Mouse (Mus musculus): Measurements from ENCODE around the gene Inhbe.
A peak's percentile ranks its signal among the peaks of the same experiment; 100 is the strongest.

Gene Inhbe

DNA sequence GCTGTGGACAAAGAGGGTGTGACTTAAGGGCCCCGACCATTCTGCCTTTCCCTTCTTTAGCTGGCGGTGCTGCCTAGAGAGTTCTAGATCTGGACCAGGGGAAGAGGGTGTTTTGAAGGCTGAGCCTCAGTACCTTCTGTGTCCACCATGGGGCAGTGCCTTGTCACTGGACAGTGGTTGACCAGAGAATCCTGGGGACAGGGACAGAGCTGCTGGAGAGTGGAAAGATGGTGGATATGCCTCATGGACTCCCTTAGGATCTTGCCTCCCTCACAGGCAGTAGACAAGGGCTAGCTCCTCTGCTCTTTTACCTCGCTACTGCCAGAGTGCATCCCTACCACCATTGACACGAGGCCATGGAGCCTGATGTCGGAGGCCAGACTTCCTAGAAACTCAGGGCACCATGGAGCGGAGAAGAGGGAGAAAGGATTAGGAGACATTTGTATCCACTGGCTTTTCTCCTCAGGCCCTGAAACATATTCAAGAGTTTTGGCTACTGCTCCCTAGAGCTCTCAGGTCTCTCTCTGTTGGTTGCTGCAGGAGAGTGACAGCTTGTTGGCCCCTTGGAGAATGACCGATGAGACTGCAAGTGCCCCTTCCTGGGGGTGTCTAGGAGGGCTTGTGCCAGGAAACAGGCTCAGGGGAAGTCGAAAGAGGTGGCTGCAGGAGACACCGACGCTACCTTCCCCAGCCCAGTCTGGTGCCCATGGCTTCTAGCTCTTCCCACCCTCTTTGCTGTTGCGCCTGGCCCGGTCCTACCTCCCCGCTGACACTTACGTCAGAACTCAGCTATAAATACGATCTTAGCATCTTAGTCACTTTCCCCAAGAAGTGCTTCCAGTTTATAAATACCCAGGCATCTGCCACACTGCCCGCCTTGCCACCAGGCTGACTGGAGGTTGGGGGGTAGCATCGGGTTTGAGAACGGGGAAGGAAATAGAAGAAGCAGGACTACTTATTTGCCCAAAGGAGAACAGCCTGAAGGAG lies at the start of gene Inhbe:
Inhbe (minus strand) TSS at position 503 of the 987 bp plus-strand sequence.
- peak; percentile 29 for DNase-seq (ENCODE audit: low read depth, low spot score)

- no peak for DNase-seq (ENCODE audit: low read depth, low spot score)
Measured at GRCm38 (mm10) chr10:127391774-127392173, 37.6 kb upstream of the Inhbe start.

DNA sequence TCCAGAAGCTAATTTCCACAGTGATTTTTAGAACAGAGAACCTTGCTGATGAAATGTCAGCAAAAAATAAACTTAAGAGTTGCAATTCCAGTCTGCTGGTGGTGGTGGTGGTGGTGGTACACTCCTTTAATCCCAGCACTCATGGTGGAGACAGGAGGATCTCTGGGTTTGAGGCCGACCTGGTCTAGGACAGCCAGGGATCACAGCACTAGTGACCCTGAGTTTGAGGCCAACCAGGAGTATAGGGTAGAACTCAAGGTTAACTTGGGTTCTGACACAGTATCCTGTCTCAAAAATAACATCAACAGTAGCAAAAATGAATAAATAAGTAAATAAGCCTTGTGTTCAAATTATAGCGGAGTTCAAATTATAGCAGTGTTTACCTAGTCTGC lies 27.5 kb upstream of the Inhbe start:
- no peak for DNase-seq (ENCODE audit: low read depth, low spot score)

DNA sequence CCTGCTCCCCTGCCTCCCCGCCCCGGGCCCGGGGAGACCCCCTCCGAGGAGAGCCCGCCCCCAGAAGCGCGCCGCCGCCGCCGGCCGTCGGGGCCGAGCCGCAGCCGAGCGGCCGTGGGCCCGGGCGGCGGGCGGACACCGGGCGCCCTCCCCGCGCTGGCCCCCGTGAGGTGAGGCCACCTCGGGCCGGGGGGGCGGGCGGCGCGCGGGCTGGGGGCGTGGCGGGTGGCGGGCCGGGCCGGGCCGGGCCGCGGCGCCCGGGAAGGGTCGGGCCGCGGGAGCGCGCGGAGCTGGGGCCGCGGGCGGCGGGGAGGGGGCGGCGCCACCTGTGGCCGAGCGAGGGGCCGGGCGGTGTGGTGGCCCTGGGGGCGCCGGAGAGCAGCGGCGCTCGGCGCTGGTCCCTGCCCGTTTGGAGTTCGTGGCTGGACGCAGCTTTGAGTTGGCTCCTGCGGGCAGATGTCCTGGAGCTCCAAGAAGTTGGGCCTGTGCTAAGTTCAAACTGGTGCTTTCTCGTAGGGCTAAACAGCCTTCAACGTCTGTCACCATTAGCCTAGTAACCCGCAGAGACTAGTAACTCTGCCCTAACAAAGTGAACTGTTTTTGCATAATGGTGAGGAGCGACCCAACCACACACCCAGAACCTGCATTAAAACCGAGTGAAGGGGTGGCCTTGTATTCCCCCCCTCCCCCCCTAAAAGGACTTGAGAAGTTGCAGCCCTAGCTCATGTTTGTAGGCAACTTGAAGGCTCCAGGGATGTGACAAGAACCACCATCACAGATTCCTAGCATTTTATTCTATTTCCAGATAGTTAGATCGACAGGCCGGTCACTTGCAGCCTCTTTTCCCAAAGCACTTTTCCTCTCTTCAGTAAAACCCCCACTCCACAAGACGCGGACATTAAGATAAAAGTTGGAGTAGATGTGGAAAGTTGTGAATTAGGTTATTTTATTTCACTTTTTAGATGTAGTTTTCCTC lies 26.8 kb upstream of the Inhbe start:
- DNase-seq (ENCODE audit: low read depth, low spot score): peak; percentile 59

- peak; percentile 82 for DNase-seq (ENCODE audit: low read depth, low spot score)
Measured at GRCm38 (mm10) chr10:127380251-127380691, 26.1 kb upstream of the Inhbe start, which contains the start of gene R3hdm2. Gene R3hdm2, plus strand, starts transcription at chr10:127380327.

- no peak for DNase-seq (ENCODE audit: low read depth, low spot score)
Measured at GRCm38 (mm10) chr10:127379654-127380053, 25.4 kb upstream of the Inhbe start.

DNA sequence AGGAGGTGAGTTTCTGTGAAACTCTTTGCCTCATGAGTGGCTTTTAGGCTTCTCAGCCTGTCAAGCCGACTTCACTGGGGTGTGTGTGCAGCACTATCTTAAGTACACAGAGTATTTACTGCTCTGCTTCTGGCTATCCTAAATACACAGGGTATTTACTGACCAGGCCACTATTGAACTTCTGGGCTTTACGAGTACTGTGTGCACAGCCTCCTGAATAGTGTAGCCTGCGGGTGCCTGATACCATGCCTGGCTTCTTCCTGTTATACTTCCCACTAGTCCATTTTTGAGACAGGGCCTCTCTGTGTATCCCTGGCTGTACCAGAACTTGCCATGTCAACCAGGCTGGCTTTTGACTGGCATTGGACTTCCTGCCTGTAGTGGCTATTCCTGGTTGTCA lies 23.5 kb upstream of the Inhbe start:
- no peak for DNase-seq (ENCODE audit: low read depth, low spot score)

DNA sequence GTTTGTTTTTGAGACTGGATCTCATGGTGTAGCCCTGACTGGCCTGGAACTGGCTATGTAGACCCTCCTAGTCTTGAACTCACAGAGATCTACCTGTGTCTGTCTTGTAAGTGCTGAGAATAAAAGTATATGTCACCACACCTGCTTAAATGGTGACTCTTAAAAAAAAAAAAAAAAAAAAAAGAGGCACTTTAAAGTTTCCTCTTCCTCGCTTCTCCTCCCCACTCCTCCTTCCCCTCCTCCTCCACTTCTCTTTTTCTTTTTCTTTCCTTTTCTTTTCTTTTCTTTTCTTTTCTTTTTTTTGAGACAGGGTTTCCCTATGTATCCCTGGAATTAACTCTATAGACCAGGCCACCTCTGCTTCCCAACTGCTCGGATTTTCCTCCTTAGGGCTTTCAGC lies 16.8 kb upstream of the Inhbe start:
- DNase-seq (ENCODE audit: low read depth, low spot score): no peak

DNA sequence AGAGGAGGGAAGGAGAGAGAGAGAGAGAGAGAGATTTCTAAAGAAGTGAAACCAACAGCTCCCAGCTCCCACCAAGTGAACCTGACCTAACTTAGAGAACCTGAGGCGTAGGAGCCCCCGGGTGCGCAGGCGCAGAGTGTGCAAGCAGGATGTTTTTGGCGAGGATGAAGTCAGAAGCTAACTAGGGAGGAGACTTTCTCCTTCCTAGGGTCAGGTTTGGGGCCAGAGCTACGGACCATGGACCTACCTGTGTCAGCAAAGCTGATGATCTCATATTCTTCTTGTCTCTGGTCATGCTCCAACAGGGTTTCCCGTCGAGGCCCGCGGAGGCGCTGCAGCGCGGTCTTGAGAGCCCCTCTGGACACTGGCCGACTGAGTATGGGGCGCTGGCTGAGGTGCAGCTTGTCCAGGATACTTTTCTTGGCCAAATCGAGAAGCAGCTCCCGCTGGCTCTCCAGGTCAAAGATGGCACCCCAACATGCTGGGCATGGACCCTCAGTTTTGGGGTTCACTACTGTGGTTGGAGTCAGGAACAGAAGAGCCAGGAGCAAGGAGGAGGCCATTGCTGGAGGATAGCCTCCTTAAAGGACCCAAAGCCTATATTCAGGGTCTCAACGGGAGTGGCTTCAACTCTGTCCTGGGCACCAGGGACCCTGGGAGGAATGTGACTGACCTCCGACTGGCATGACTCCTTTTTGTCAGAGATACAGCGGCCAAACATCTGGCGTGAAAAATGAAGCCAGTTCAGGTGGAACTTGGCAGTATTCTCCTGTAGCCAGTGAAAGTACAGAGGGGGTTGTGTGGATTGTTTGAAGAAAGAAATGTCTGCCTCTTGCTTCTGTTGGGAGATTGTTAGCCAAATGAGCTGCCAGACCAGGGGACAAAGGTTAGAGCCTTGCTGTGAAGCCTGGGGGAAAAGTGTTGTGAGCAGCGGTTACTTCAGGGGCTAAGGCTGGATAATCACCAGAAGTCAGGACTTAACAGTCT lies 15.9 kb upstream of the Inhbe start, which contains the start of gene Inhbc:
Inhbc (minus strand) TSS at position 598 of the 987 bp plus-strand sequence.
- no peak for DNase-seq (ENCODE audit: low read depth, low spot score)

GRCm38 (mm10) chr10:127368273-127368672 lies 14.1 kb upstream of the Inhbe start:
- no peak for DNase-seq (ENCODE audit: low read depth, low spot score)

- no peak for DNase-seq (ENCODE audit: low read depth, low spot score)
Measured at GRCm38 (mm10) chr10:127367116-127367515, 12.9 kb upstream of the Inhbe start.

- no peak for DNase-seq (ENCODE audit: low read depth, low spot score)
Measured at GRCm38 (mm10) chr10:127360714-127361113, 6.5 kb upstream of the Inhbe start.

GRCm38 (mm10) chr10:127355336-127355735 lies 1.1 kb upstream of the Inhbe start:
- no peak for DNase-seq (ENCODE audit: low read depth, low spot score)

DNA sequence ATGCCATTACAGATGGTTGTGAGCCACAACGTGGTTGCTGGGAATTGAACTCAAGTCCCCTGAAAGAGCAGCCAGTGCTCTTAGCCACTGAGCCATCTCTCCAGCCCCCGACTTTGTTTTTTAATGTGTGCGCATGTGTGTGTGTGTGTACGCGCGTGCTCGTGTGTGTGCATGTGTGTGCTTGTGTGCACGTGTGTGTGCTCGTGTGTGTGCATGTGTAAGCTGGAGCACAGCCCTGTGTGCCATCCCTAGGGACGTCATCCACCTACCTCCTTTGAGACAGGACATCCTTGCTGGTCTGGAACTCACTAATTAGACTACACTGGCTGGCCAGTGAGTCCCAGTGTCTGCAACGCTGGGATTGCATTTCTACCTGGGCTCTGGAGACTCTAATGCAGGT lies 1.4 kb downstream of the Inhbe start:
- no peak for DNase-seq (ENCODE audit: low read depth, low spot score)

DNA sequence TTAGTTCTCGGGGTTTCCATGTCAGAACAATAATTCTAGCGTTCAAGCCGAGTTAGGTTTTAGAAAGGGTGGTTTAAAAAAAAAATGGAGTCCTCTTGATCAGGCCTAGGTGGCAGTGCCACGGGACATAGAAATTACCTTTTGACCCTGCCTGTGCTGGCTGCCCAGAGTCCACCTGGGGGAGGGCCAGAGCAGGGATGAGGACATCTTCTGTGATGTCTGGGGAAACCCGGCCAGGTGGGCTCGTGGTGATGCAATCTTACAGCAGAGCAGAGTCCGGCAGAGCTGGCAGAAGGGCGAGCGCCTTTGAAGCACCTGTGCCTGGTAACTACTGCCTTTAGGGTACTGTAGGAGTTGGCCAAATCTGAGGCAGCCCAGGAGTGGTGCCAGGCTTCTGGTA lies 2.0 kb downstream of the Inhbe start:
- DNase-seq (ENCODE audit: low read depth, low spot score): no peak

GRCm38 (mm10) chr10:127351719-127352118 lies 2.5 kb downstream of the Inhbe start:
- no peak for DNase-seq (ENCODE audit: low read depth, low spot score)

DNA sequence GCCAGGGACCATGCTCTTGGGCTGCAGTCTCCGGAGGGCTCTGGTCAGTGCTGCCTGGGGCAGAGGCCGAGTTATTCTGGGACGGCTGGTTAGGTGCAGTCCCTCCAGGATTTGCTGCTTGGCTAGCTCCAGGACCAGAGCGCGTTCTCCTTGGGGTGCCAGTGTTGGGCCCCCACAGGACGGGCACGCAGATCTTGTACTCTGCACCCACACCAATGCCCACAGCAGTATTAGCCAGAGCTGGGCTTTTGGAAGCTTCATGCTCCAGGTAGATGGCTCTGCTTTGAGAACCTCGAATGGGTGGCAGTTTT lies 3.0 kb downstream of the Inhbe start:
- no peak for DNase-seq (ENCODE audit: low read depth, low spot score)

DNA sequence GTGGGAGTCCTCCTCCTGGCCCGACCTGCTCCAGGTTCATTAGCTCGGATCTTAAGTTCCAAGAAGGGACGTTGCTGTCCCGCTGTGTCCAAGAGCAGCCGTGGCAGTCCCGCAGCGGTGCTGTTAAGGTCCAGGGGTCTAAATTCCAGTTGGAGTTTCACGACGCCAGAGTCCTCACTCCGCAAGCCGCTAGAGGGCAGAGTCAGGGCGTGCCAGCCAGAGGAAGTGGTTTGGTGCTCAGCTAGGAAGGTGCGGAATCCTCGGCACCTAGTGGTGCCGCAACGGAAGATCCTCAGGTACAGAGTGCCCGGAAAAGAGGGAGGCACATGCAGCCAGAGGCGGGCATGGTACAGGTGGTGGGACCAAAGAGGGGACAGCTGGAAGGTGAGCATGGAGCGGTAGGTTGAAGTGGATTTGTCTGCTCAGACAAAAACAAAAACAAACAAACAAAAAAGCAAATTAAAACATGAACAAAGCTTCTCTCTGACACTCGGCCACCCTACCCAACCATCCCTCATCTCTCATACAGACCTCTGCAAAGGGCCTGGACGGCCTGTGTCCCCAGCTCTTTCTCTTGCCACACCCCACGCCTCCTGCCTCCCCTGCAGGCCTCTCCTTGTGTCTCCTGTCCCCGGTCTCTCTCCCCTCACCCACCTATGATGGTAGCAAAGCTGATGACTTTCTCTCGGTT lies 3.5 kb downstream of the Inhbe start:
- DNase-seq (ENCODE audit: low read depth, low spot score): peak; percentile 65

DNA sequence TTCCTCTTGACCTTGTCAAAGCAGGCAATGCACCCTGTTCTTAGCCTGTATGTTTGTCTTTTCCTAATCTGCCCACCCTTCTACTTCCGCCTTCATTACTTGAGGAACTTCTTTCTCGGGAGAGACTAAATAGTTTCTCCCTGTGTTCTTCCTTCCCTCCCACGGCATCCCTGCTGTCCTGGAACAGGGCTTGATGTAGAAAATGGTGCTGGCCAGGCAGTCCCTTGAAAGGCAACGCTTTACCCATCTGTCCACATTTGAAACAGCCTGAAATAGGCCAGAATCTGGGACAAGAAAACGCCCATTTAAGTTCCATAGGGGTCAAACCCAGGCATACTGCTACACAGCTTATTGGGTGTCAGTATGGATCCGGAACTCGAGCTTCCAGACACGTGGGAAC lies 4.4 kb downstream of the Inhbe start:
- no peak for DNase-seq (ENCODE audit: low read depth, low spot score)

GRCm38 (mm10) chr10:127348957-127349356 lies 5.3 kb downstream of the Inhbe start:
- no peak for DNase-seq (ENCODE audit: low read depth, low spot score)
